Mouse (Mus musculus) kidney, postnatal 25 days (tissue): ENCODE data around the gene Ntn5.
A peak's percentile ranks its signal among the peaks of the same experiment; 100 is the strongest.

Experiments used
- DNase-seq, 2 experiments: peaks; one replicate each; pipeline ENCODE4 v3.0.0; 2021; ENCODE audit warnings: mixed read lengths in 2 of 2

The Ntn5 gene

DNA sequence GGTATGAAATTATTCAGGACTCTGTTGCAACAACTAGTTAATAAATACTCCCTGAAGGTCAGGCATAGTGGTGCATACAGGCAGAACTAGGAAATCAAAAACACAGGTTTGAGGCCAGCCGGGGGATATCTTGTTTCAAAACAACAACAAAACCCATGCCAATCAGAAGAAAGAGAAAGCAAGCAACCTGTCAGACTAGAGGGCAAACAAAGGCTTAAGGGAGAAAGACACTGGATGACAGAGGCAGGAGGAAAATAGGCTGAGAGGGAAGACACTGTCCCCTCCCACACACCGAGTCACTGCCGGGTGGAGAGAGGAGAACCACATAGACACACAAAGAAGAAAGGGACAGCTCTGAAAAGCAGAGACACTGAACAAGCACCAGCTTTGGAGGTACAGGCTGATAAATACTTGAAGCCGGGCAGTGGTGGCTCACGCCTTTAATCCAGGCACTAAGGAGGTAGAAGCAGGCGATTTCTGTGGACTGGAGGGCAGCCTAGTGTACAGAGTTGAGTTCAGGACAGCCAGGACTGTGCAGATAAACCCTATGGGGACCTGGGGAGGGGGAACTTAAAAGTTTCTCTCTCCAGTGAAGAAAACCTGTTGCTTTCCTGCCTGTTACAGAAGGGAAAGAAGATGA is 30.2 kb downstream of the Ntn5 start:
- DNase-seq: no peak

- DNase-seq: peak; percentile 69 to 86
Observed at GRCm38 (mm10) chr7:45714630-45715089, 30.8 kb downstream of the Ntn5 start.

DNA sequence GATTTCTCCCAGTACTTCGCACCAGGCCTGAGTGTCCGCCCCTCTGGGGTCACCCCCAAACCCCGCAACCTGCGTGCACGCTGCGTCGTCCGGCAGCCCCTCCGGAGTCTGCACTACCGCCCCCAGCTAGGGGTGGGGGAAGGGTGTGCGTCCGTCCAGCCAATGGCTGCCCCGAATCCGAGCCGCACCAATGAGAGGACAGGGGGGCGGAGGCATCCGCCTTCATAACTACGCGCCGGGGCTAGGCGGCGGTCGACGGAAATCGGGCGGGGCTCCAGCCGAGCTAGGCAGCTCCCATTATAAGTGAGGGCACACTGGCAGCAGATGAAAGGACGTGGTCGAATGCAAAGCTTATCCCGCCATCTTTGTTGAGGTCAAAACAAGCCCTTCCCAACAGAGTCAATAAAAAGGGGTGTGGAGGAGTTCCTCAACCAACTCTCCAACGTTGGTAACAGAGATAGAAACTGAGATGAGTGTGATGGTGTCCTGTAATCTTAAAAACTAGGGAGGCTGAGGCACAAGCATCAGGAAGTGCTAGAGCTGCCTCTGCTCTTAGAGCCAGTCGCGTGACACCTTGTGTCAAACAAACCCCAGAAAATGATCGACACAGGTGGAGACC is 31.4 kb downstream of the Ntn5 start, which contains the start of gene Rpl18:
Rpl18 (plus strand) TSS at position 368 of the 619 bp plus-strand sequence.
- DNase-seq: peak; percentile 98 to 100

GRCm38 (mm10) chr7:45715741-45716459 is 32.1 kb downstream of the Ntn5 start:
- no peak for DNase-seq

- no peak for DNase-seq
Observed at GRCm38 (mm10) chr7:45716460-45716857, 32.6 kb downstream of the Ntn5 start.

DNA sequence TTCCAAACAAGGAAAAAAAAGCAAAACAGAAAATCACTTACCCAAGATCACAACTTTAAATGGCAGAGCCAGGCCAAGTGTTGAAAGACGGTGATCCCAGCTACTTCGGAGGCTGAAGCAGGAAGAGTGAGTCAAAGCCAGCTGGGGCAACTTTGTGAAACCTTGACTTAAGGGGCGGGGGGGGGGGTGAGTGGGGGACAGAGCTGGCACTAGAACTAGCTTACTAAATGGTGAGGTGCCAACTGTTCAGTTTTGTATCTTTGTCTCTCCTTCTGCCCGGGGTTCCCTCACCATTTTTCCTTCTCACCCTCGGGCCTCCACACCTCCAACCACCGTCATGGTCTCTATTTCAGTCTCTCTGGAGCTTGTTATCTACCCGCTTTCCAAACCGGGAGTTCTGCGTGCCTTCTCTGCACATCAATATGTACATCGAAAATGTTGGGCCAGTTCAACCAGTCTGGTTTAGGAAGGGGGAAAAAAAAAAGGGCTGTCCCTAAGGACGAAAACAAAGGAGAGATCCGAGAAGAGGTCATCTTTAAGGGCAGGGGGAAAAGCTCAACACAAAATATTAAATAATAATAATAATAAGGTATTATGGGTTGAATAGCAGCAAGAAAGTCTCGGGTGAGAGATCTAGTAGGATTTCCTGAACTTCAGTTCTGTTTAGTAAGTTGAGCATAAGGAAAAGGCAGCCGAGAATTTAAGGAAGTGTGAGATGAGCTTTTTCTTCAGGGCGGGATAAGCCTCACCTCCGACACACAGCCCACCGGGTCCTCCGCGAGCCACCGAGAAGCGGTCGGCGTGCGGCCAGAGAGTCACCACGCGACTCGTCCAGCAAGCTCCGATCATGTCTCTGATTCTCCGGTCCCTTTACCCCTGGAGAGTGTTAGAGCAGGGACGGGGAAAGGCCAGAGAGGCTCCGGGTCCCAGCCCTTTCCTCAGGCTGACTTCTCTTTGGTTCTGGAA is 33.4 kb downstream of the Ntn5 start:
- DNase-seq: no peak

DNA sequence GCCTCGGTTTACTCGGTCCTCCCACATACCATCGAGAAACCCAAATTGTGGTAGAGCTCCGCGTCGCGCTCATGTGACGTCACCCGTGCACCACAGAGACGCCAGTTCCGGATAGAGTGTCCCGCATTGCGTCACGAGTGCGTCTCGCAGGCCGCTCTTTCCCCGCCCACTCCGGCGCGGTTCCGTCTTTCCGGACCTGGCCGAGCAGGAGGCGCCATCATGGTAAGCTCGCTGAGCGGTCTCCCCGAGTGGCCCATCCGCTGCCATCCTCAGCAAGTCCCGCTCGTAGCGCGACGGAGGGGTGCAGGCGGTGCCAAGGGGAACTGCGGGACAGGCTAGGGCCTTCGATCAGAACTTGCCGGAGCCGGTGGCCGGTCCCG is 34.1 kb downstream of the Ntn5 start, which contains the start of gene Sphk2:
Sphk2 (minus strand) TSS at position 85 of the 380 bp plus-strand sequence.
- peak; percentile 99 for DNase-seq

- DNase-seq: no peak
Observed at GRCm38 (mm10) chr7:45718331-45718730, 34.5 kb downstream of the Ntn5 start.

DNA sequence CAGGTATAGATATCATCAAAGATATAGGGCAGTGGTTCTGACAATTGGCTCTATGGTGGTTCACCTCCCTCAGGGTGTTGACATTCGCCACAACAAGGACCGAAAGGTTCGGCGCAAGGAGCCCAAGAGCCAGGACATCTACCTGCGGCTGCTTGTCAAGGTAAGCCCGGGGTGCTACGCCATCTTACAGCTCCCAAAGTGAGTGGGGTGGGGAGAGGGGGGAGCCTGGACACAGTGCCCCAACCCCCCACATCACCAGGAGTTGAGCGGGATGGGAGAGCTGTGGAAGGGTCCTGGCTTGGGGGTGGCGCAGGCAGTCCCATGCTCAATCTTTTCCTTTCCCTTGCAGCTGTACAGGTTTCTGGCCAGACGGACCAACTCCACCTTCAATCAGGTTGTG is 35.4 kb downstream of the Ntn5 start:
- no peak for DNase-seq

DNA sequence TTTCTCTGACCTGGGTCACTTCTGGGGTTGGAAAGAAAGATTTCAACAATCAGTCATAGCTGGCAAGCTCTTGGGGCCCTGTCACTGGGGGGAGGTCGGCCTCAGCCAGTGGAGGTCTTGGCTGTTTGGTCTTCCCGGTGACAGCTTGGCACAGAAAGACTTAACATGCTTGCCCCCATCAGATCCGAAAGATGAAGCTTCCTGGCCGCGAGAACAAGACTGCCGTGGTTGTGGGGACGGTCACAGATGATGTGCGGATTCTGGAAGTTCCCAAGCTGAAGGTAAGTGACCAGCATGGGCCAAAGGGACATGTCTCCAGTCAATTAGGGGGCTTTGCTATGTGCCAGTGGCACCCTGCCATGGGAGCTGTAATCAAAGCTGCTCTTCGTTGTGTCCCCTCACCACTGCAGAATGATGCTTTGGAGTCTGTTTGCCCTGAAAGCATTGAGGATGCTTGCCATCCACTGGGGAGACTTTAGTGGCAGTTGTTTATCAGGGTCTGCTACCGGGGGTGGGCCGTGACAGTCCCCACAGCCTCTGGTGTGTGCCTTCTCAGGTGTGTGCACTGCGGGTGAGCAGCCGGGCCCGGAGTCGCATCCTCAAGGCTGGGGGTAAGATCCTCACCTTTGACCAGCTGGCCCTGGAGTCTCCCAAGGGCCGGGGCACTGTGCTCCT is 36.1 kb downstream of the Ntn5 start:
- no peak for DNase-seq

DNA sequence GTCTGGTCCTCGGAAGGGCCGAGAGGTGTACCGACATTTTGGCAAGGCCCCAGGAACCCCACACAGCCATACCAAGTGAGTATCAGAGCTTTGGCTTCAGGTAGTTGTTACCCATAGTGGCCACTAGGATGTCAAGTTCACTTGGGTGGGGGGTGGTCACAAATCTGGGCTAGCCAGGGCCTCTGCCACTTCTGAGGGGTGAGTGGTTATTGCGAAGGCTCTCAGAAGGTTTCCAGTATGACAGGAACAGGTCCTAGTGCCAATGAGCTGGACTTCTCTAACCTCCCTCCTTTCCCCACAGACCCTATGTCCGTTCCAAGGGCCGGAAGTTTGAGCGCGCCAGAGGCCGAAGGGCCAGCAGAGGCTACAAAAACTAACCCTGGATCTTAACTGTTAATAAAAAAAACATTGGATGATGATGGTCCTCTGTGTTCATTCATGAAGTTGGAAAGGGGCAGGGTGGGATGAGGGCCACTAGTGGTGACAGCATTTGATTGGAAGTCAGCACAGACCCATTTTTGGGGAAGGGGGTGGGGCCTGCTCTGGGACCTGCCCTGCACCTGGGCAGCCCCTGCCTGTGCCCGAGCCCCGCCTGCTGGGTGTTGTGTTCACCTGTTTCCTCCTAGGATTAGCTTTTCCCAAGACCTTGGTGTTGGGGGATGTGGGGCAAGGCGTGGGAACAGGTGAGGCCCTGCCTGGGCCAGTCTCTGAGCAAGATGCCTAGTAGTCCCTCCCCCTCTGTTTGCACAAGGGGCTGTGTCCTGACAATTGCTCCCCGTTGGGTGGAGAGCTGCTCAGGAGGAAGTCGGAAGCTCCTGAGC is 36.8 kb downstream of the Ntn5 start, which contains the start of gene Fam83e:
Fam83e (plus strand) TSS at position 800 of the 821 bp plus-strand sequence.
- no peak for DNase-seq

DNA sequence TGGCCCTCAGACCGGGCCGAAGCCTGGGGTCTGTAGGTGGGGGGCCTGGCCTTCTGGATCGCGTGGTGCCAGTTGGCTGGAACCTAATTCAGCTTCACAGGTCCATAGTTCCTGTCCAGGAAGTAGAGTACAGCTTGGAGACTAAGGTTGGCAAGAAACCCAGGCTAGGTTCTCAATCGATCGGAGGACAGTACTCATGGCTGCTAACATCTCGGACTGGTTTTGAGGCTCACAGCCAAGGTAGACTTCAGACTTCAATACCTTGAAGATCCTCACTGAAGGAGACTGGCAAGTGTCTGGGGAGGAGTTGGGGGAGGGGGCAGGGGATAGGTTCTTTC is 37.4 kb downstream of the Ntn5 start:
- no peak for DNase-seq

DNA sequence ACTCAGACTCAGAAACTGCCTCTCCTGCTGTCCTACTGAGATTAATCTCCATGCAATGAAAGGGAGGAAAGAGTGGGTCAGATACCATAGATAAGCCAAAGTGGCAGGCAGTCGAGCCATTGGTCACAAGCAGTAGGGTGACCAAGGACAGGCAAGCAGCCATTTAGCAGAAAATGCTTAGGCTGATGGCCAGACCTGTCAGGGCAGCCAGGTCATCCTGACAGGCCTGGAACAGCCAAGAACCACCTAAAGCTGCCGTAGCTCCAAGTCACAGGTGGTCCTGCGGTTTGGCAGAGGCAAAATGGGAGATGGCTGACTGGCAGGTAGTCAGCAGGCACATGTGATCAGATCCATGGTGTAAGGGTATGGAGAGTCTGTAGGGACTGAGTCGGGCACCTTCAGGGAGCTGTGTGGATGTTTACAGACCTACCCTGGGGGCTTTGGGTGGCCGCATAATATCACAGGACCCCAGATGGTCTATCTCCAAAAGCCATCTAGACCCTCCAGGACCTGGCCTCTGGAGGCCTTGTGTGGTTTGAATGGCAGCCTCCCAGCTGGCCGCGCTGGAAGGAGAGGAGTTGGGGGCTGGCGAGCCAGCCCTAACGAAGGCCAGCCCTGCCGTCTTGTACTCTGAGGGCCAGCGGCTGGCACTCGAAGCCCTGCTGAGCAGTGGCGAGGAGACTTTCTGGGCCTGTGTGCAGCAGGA is 38.0 kb downstream of the Ntn5 start:
- DNase-seq: no peak

GRCm38 (mm10) chr7:45722348-45722713 is 38.5 kb downstream of the Ntn5 start:
- peak in 1 of 2 experiments; percentile 41 for DNase-seq

DNA sequence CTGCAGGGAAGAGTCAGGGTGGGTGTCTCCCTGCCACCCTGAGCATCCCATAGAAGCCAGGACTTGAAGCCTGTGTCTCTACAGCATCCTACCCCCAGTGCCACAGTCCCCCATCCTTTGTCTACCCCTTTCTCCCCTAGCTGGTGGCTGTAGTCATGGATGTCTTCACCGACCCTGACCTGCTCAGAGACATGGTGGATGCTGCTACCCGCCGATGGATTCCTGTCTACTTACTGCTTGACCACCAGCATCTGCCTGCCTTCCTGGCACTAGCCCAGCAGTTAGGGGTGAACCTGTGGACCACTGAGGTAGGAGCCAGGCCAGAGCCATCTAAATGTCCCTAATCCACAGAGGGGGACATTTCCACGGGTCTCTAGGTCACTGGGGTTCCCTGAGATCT is 39.5 kb downstream of the Ntn5 start:
- no peak for DNase-seq

DNA sequence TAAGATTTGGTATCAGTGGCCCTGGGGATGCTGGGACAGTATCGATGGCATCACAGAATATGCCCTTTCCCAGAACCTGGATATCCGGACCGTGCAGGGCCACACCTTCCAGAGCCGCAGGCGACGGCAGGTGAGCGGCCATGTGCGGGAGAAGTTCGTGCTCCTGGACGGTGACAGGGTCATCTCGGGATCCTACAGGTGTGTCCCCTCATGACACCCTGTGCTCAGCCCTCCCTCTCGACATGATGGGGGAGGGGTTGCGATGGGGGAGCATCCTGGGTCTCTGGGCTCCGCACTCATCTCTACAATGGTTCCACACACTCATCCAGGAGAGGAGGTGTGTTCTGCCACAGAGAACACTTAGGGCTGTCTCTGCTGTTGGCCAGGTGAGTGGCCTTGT is 40.0 kb downstream of the Ntn5 start:
- no peak for DNase-seq

- no peak for DNase-seq
Observed at GRCm38 (mm10) chr7:45725151-45725550, 41.3 kb downstream of the Ntn5 start.

- DNase-seq: no peak
Observed at GRCm38 (mm10) chr7:45725713-45726112, 41.9 kb downstream of the Ntn5 start, which contains the start of gene Spaca4. Gene Spaca4 (minus strand): TSS chr7:45725813.

- DNase-seq: no peak
Observed at GRCm38 (mm10) chr7:45726419-45726818, 42.6 kb downstream of the Ntn5 start.

DNA sequence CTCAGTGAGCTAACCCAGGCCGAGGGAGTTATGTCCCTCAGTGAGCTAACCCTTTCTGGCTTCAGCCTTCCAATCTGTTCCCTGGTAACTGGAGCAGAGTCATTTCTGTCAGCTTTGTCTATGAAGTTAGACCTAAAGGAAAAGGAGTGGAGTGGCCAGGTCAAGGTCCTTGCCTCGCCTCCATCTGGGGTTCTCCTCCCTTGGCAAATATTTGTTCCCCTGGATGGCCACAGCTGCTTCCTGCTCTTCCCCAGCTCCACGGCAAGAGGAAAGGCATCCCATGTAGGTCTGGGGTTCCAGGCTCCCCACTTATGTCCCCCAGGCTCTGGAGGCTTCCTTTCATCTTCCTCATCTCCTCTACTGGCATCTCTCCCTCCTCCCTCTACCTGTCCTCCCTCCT is 43.8 kb downstream of the Ntn5 start:
- DNase-seq: no peak
